Mouse (Mus musculus): Measurements from ENCODE around the gene Tceanc2. TPM values are rescaled to one million over a fixed set of nuclear protein-coding genes. Genes with fewer than 3 reads are reported as not detected.

Tceanc2 gene
- 10 to 100 TPM; 24.4 to 27.4 TPM for total RNA-seq (2021)

DNA sequence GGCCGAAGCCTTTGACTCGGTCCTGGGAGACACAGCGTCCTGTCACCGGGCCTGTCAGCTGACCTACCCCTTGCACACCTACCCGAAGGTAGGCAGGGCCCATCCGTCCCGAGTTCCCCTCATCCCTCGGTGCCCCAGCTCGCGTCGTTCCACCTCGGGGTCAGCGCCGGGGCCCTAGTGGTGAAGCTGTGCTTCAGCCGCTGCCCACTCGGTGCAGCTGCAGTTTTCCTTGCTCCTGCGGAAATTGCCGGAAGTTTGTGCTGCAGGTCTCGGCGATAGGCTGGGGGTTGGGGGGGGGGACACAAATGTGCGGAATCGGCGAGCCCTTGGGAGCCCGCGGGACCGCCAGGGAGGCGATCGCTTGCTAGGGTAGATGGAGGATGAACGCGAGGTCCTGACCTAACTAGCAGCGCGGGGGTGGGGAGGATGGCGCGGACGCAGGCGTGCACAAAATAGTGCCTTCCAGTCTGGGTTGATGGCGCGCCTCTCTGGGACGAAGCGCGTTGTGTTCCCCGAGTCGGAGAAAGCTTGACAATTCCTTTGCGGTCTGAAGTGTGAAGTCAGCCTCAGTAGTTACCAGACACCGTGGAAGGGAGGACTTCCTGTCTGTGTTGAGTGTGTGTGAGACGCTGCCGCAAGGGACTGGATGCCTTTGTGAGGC, at the start of gene Tceanc2:
TSS of gene Tceanc2 (minus strand) at position 287 of the 661 bp plus-strand sequence.
- peak; percentile 52 for DNase-seq
- intact Hi-C loops (cut with DNase I): no loop called here

DNA sequence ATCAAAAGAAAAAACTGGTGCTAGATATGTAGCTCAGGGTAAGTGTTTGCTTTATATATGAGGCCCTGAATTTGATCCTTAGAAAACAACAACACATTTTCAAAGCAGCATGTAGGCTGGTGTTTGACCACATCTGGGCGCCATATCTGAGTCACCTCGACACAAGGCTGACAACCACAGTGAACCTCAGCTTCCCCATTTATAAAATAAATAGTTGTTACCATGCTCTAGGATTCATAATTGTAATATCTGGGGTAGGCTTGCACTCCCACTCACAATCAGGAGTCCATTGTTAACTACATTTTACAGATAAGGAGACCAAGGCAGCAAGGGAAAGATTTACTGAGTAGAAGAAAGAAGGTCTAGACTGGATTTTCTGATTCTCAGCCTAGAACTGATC, 47.4 kb upstream of the Tceanc2 start:
- intact Hi-C loops (cut with DNase I): no loop called here
- DNase-seq: no peak

DNA sequence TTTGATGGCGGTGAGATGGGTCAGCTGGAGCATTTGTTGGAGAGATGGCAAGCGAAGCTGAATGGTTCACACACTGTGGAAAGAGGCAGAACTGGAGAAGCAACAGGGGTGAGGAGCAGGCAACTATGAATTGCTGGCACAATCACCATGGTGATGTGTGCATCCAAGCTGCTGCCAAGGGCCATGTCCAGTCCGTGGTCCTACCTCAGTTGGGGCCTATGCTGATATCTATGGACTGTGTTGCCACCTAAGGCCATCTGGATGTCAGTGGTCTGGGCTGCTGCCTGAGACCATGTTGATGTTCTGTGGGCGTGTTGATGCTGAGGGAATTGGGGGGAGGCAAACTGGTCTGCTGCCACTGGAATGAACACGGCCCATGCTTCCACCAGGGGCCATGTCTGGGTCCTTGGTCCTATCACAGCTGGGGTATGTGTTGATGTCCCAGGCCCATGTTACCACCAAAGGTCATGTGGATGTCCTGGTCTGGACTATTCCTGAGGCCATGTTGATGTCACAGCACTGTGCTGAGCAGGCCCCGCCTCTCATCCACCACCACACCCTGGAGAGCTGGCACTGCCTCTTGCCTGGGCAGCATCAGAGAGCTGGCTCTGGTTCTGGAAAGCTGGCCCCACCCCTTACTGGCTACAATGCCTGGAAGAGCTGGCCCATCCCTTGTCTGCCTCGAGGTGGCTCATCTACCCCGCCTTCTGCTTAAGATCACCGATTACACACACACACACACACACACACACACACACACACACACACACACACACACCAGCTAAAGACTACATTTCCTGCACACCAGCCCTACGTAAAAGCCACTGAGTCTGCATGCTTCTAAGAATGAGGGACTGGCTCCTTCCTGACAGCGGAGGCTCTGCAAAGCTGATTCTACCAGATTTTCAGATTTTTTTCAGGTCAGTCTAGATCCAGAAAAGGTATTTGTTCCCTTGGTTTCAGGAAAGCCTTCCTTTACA, 44.6 kb upstream of the Tceanc2 start:
- intact Hi-C loops (cut with DNase I): no loop called here

DNA sequence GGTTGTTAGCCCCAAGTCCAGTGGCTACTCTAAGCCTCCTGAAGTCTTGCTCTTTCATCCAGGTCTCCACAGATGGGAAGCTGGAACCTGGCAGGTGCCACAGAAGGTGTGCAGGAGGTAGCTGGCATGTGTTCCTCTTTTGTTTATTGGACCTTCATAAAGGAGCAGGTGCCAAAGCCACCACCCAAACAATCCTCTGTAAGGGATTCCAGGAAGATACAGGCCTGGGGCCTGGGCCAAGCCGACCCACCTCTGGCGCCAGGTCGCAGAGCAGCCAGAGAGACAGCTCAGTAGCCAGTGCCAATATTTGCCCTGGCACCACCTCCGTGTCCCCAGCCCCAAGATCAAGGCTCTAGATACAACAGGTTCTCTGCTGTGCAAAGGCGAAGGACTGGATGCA, 42.6 kb upstream of the Tceanc2 start:
- intact Hi-C loops (cut with DNase I): no loop called here
- no peak for DNase-seq

More for the DNA sequence above, 44.6 kb upstream of the Tceanc2 start:
- DNase-seq: peak; percentile 87

DNA sequence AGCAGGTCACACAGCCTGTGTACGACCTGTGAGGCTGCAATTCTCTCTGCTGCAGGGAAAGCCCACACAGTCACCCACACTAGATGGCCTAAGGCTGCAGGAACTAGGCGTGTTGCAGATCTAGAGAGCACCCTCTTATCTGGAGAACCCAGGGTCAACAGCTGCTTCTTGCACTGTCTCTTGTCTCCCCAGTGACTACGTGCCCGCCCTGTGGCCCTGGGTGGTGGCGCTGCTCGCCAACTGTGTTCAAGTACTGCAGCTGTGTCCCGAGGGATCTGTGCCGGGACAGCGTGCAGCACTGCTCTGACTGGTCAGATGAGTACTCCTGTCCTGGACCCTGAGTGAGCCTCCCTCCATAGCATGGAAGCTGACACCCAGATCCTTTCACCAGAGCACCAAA, 38.7 kb upstream of the Tceanc2 start:
- intact Hi-C loops (cut with DNase I): no loop called here
- DNase-seq: no peak

DNA sequence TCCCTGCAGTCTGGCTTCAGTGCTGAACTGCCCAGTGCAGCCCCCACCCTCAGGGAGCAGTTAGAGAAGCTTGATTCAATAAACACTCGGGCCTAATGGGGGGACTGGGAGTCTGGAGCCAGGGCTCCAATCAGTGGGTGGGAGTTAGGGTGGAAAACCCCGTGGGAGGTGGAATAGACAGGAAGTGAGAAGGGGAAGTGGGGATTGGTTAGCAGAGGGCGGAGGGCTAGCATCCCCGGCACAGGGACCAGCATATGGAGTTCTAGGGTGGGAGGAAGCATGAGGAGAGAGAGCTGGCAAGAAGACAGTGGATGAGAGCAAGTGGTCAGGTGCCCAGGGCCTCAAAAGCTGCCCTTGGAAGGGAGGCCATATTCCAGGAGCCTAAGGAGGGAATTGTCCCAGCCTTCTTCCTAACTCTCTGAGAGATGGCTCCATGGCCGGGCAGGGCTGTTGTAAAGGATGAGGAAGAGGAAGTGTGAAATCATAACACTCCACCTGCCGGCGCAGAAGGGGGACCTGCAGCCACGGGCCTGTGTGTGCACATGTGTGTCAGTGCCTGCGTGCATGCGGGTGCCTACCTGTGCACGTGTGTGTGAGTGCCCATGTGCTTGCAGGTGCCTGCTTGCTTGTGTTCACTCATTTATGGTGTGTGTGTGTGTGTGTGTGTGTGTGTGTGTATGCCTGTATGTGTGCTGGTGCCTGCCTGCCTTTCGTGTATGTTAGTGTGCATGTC, 34.5 kb upstream of the Tceanc2 start:
- intact Hi-C loops (cut with DNase I): no loop called here
- peak; percentile 7 for DNase-seq

DNA sequence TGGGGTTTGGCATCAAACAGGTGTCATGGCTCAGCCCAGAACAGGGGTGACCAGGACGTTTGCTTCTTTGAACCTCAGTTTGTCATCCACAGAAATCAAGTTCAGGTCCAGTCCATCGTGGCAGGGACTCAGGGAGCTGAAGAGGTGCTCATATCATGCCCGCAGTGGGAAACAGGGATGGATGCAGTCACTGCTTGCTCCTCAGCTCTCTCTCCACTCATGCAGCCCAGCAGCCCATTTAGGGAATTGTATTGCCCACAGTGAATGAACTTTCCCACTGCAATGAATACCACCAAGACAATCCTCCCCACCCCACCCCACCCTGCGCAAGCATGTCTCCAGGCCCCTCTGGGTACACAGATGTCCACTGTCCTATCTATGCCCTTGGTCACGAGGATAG, 33.0 kb upstream of the Tceanc2 start:
- intact Hi-C loops (cut with DNase I): no loop called here
- DNase-seq: no peak

DNA sequence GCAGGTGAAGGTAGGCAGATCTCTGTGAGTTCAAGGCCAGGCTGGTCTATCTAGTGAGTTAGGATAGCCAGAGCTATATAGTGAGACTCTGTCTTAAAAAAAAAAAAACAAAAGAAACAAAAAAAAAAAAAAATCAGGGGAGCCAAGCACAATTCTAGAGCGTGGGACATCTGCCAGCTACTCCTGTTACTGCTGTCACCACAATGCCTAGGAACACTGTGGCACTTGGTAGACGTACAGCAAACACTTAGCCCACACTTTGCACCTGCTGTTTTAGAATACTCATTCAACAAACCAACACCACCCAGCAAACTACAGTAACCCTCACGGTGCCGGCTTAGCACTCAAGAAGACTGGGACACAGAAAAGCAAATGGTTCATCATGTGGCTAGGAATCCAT, 32.5 kb upstream of the Tceanc2 start:
- no peak for DNase-seq
- intact Hi-C loops (cut with DNase I): no loop called here

DNA sequence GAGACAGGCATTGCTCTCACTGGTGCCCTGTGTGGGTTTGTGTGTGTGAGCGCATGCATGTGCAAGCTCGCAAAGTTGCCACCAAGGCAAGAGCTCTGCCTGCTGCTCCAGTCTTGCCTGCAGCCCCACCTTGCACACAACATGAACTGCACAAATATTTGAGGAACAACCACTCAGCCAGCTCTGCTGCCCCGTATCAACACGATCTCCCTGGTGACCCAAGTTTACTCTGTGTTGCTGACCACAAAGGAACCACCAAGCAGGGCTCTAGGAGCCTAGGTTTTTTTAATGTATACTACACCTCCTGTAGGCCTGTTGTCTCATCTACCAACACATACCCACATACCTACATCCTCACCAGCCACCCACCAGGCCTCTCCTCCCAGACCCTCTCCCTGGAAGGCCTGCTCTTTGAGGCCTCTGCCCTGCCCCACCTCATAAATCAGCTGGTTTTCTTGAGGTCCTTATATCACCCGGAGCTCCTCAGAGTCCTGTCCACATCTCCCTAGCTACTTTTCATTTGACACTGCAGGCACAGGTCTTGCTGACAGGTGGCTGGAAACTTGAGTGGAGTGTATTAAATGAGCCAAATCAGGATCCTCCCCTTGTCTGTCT, 31.7 kb upstream of the Tceanc2 start:
- DNase-seq: no peak
- intact Hi-C loops (cut with DNase I): no loop called here

DNA sequence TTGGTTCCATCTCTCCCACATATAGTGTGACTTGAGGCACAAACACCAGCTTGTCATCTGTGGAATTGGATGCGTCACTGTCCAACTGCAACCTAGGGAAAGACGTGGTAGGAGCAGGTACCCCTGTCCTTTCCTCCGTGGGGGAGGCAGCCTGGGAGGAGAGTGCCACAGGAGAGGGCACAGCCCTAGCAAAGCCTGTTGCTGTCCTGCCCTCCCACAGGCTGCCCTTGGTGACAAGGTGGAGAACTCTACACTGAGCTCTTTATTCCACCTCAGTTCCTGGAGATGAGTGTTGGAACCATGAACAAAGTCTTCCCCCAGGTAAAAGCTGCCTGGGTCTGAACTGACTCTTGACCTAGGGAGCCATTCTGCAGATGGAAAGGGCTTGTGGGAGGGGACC, 30.0 kb upstream of the Tceanc2 start, which contains the start of gene Ldlrad1:
TSS of gene Ldlrad1 (plus strand) at position 301 of the 400 bp plus-strand sequence.
- intact Hi-C loops (cut with DNase I): loop anchor here (5.0 kb wide), 1 partner anchor 33 kb away; no protein-coding TSS in a partner anchor
- no peak for DNase-seq

DNA sequence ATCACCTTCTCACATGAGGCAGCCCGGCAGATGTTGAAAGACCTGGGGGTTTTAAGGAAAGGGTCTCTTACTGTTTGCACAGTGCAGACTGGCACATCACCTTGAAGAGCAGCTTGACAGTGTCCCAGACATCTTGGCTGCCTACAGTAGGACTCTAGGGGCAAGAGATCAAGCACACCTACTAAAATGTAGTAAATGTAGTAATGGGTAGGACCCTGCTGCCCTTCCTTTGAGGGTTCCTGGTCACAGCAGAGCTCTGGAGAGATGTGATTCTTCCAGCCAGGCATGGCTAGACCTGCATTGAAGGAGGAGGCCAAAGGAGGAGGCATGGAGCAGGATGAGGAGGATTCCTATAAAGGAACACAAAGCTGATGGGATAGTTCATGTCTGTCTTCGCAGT, 28.1 kb upstream of the Tceanc2 start:
- no peak for DNase-seq
- intact Hi-C loops (cut with DNase I): loop anchor here (5.0 kb wide), 1 partner anchor 35 kb away; no protein-coding TSS in a partner anchor

DNA sequence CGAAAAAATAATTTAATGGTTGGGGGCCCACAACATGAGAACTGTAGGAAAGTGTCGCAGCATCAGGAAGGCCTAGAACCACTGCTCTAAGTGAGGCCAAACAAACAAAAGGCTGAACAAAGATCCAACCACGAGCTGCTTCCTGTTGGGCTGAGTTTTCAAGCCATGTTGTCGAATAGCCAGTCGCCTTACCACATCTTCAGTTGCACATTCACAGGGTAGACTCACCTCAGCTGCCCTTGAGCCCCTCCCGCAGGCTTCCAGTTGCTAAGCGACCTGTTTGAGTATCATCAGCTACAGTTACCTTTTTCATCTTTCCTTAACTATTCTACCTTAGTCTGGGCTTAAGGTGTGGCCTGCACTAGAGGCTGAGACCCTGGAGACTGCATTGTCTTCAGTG, 24.1 kb upstream of the Tceanc2 start:
- DNase-seq: no peak
- intact Hi-C loops (cut with DNase I): no loop called here

DNA sequence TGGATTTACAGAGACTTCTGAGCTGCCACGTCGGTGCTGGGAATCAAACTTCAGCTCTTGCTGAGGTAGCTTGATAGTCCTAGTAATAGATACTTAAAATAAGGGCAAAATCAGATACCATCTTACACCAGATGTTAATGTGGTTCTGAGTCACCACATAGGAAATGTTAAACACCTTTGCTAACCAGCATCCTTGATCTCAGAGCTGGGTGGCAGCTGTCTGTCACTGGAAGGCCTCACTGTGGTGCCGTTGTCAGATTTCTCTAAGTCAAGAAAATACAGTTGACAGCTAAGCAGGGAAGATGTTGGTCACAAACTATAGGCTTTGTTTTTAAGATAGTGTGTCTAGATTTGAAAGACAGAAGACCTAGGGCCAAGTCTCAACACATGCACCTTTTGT, 22.9 kb upstream of the Tceanc2 start:
- intact Hi-C loops (cut with DNase I): no loop called here
- DNase-seq: no peak

DNA sequence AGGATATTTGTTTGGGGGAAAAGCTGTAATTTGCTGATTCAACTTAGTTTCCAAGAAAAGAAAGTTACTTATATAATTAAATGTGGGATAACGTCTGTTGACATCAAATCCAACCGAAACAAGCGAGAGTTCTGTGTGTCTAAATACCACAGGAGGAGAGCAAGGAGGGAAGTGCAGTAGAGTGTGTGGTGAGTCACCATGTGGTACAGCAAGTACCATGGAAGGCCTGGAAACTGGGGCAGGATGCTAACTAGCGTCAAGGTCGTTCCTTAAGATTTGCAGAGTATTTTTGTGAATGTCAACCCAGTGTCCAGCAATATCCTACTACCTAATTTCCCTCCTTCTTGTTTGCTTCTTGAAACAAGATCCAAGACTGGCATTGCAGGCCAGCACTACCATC, 19.2 kb upstream of the Tceanc2 start:
- intact Hi-C loops (cut with DNase I): no loop called here
- DNase-seq: no peak

DNA sequence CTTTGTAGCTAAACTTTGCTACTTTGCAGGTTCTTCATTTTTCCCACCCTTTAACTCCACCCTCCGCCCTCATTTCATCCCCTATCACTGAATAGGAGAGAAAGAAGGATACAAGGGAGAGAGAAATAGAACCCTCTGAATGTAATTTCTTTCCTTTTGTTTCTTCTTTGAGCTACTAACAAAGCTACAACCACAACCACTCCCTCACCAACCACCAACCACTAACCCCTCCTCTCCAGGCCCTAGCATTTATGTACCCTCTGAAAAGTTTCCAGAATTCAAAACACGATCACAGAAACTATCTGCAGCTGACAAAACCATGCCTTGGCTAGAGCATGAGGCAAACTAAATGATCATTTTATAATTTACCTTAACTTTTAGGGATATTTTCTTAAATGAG, 17.5 kb upstream of the Tceanc2 start:
- DNase-seq: no peak
- intact Hi-C loops (cut with DNase I): no loop called here

DNA sequence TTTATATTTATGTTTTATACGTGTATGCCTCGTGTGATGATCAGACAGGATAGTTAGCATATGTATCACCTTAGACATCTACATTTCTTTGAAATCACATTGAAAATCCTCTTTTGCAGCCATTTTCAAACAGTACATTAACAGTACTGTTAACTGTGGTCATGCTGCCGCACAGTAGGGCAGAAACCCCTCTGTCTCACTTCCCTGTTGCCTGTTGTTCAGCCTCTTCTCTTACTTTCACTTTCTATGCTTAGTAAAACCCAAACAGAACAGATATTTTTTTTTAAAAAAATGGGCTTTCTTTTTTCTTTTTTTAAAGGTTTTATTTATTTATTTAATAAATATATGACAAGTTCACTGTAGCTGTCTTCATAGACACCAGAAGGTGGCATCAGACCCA, 14.9 kb upstream of the Tceanc2 start:
- intact Hi-C loops (cut with DNase I): no loop called here
- no peak for DNase-seq

DNA sequence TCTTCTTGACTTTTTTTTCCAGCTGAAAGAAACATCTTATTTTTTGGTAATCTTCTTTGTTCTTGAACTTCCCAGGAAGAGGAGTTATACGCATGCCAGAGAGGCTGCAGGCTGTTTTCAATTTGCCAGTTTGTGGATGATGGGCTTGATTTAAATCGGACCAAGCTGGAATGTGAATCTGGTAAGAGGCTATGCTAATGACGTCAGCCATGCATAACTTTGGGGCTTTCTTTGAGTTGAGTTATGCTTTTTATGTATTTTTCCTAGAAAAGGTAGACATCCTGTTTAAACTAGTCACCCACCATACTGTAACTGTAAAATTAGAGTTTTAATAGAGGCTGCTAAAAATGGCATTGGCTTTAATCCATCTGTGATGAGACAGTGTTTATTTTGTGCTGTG, 6.8 kb upstream of the Tceanc2 start:
- intact Hi-C loops (cut with DNase I): loop anchor here (10.0 kb wide), 1 partner anchor 159 kb away; no protein-coding TSS in a partner anchor
- DNase-seq: no peak

DNA sequence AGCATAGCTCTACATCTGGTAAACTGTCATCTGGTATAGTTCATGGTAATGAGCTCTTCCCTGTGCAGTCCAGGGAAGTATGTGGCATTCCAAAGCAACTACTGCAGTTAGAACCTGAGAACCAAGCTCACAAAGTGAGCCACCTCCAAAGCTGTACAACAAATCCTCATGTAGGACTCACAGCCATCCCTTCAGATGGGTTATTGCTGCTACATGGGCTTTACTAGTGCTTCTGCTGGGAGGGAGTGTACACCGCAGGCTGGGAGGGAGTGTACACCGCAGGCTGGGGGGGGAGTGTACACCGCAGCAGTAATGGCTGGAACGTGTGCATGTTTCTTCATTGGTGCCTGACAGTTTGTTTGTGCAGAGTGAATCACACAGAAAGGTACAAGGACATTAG, 4.3 kb upstream of the Tceanc2 start:
- DNase-seq: no peak
- intact Hi-C loops (cut with DNase I): loop anchor here (10.0 kb wide), 1 partner anchor 162 kb away; no protein-coding TSS in a partner anchor

DNA sequence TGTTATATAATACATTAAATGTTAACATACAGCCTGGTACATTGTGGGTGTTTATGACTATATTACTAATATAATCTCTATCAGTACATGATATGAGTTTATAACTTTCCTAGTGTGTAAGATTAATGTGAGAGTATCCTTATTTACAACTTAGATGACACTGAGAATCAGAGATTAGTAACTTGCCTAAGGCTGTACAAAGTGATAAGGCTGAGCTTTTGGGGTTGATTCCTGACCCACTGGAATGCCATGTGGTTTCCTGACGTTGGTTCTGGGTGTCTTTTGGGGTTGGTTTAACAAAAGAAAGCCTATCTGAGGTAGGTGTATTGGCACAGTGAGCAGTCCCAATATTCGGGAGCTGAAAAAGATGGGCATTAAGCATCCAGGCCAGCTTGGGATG, 3.9 kb upstream of the Tceanc2 start:
- no peak for DNase-seq
- intact Hi-C loops (cut with DNase I): loop anchor here (10.0 kb wide), 1 partner anchor 162 kb away; no protein-coding TSS in a partner anchor

DNA sequence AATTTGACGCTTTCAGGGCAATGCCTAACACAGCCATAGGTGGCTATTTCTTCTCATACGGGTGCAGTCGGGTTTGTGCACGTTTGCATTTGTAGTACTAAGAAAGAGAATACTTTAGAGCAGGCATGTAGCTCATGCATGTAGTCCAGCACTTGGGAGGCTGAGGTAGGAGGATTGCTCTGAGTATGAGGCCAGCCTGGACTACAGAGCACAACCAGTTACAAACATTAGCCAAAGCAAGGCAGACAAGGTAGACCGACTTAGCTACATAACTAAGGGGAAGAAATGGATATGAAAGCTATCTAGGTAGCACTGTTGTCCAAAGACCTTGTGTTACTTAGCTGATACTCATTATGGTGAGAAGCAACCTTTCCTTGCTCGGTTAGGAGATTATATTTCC, 3.0 kb upstream of the Tceanc2 start:
- intact Hi-C loops (cut with DNase I): loop anchor here (10.0 kb wide), 1 partner anchor 163 kb away; no protein-coding TSS in a partner anchor
- no peak for DNase-seq
